In genomic region chr17:13542261-13542660, GRCm38 (mm10) we compare ENCODE assay signal across 14 mouse cellular contexts.
DNase-seq lines count a peak whose midpoint lies in the region; ATAC-seq and TF ChIP-seq lines count a peak whose summit lies in the region.
"Had no signal": no experiment of that assay in that cellular context is flagged by ENCODE, and none has a peak within 500 bp of the region (broad histone marks: within the 10 kb centered on the region; RNA-seq: fewer than 3 reads in every experiment).

No protein-coding gene starts in this region.

- intact Hi-C loops in left cerebral cortex, postnatal 25 days (cut with DNase I): no loop called here

- no peak overlapping the region for H3K9ac ChIP-seq in lung, postnatal 0 days (replicated peaks; ENCODE audit: low read depth)
- H3K9ac ChIP-seq in CH12.LX (ENCODE audit: insufficient read depth, low read depth): no peak overlapping the region
- H3K9ac ChIP-seq: lung, embryonic 14.5 days; neural tube, embryonic 13.5 days had no signal

- TF ChIP-seq POLR2A in CH12.LX (IDR thresholded peaks at IDR 0.05; ENCODE audit: low read depth, low read length): no peak

- no peak for TF ChIP-seq EP300 in lung, postnatal 0 days (IDR thresholded peaks at IDR 0.05)
- peak; percentile 73; the same call in 1 of the 2 replicates for TF ChIP-seq EP300 in CH12.LX (IDR thresholded peaks at IDR 0.05; ENCODE audit: low read length)

- H3K9me3 ChIP-seq in lung, postnatal 0 days (ENCODE audit: low read length): peaks cover 28% of the 10 kb centered on the region
- peaks cover 31% of the 10 kb centered on the region for H3K9me3 ChIP-seq in CH12.LX (replicated peaks; ENCODE audit: low read length)

- no peaks in the 10 kb centered on the region for H3K79me2 ChIP-seq in CH12.LX (replicated peaks; ENCODE audit: control insufficient read depth, extremely low read depth, insufficient read depth, poor library complexity, severe bottlenecking)

- H3K4me1 ChIP-seq in lung, postnatal 0 days (ENCODE audit: insufficient read depth, low read depth, low read length): no peaks in the 10 kb centered on the region
- H3K4me1 ChIP-seq in CH12.LX (ENCODE audit: control insufficient read depth in 1 of 2, insufficient read depth in 2 of 2): peaks cover 4 to 29% of the 10 kb centered on the region in 2 experiments; a peak in 3 of 4 replicates
- H3K4me1 ChIP-seq: neural tube, embryonic 13.5 days had no signal

- TF ChIP-seq RAD21 in CH12.LX (IDR thresholded peaks at IDR 0.05; ENCODE audit: low read depth, low read length): no peak; the same call in none of the 2 replicates

- H3K4me2 ChIP-seq in lung, postnatal 0 days (replicated peaks; ENCODE audit: low read depth, low read length): no peak overlapping the region
- peak overlapping the region; percentile 52 for H3K4me2 ChIP-seq in CH12.LX (ENCODE audit: insufficient read depth, low read depth, poor library complexity, severe bottlenecking)
- H3K4me2 ChIP-seq: lung, embryonic 14.5 days; neural tube, embryonic 13.5 days had no signal

- H3K27ac ChIP-seq in lung, postnatal 0 days (ENCODE audit: low read length): no peak overlapping the region
- no peak overlapping the region for H3K27ac ChIP-seq in CH12.LX (ENCODE audit: insufficient read depth, low read depth)
- H3K27ac ChIP-seq: neural tube, embryonic 13.5 days had no signal

- in situ Hi-C loops in CH12.LX (cut with MboI; ENCODE audit: low pct_ligation_motif_present, low pct_unique_long_range_greater_than_20kb, low sequenced_read_pairs): no loop called here

- dilution Hi-C loops in CH12.LX (cut with MboI; ENCODE audit: extremely low pct_ligation_motif_present, extremely low pct_unique_long_range_greater_than_20kb, low sequenced_read_pairs): no loop called here

- ATAC-seq in lung, postnatal 0 days: peak; percentile 10; the same call in 1 of the 2 replicates

- DNase-seq in lung, postnatal 0 days (ENCODE audit: low spot score): peak; percentile 66
- DNase-seq in lung, adult 18-20 months: no peak
- DNase-seq in CH12.LX (ENCODE audit: extremely low read depth): peak; percentile 83
- peak; percentile 51 for DNase-seq in induced T-regulatory cell, adult 2 months (ENCODE audit: low read depth)
- DNase-seq in thymus, postnatal 14 days: peak; percentile 31
- DNase-seq in left cerebral cortex, postnatal 25 days (ENCODE audit: low spot score in 2 of 2): no peak
- no peak for DNase-seq in spleen, postnatal 36 days (ENCODE audit: low spot score in 2 of 2)
- DNase-seq: cerebellum, adult 11-12 months; heart, postnatal 36 days; kidney, adult 18-20 months; midbrain, embryonic 14.5 days; right cerebral cortex, adult 18-20 months had no signal

- H3K4me3 ChIP-seq in lung, postnatal 0 days (ENCODE audit: low read depth, low read length): no peak overlapping the region
- no peak overlapping the region for H3K4me3 ChIP-seq in CH12.LX (replicated peaks in 1 of 3; ENCODE audit: low read depth in 2 of 3, low read length in 2 of 3, poor library complexity in 1 of 3)
- H3K4me3 ChIP-seq: neural tube, embryonic 13.5 days had no signal

- H3K27me3 ChIP-seq in lung, postnatal 0 days (replicated peaks; ENCODE audit: insufficient read depth, low read length): no peaks in the 10 kb centered on the region
- no peaks in the 10 kb centered on the region for H3K27me3 ChIP-seq in CH12.LX (replicated peaks)
- H3K27me3 ChIP-seq: neural tube, embryonic 13.5 days had no signal

- TF ChIP-seq CTCF in lung, postnatal 0 days (IDR thresholded peaks at IDR 0.05): no peak
- TF ChIP-seq CTCF in CH12.LX (conservative IDR thresholded peaks at IDR 0.05 in 1 of 2, IDR thresholded peaks at IDR 0.05 in 1 of 2; ENCODE audit: low read depth in 2 of 2, low read length in 2 of 2): no peak

- H3K36me3 ChIP-seq in lung, postnatal 0 days (ENCODE audit: insufficient read depth, low read length): no peaks in the 10 kb centered on the region
- no peaks in the 10 kb centered on the region for H3K36me3 ChIP-seq in CH12.LX (replicated peaks in 1 of 2; ENCODE audit: control insufficient read depth in 1 of 2, insufficient read depth in 1 of 2, low read length in 1 of 2)
- H3K36me3 ChIP-seq: neural tube, embryonic 13.5 days had no signal

TF ChIP-seq in CH12.LX, 34 proteins besides CTCF, POLR2A, EP300 and RAD21:
- peak; percentile 61; the same call in 1 of the 2 replicates for TF ChIP-seq RCOR1 (conservative IDR thresholded peaks at IDR 0.05; ENCODE audit: low read depth, low read length)
- TF ChIP-seq ZNF384 (IDR thresholded peaks at IDR 0.05; ENCODE audit: low read depth, low read length): no peak
- TF ChIP-seq MAX (IDR thresholded peaks at IDR 0.05; ENCODE audit: low read length): peak; percentile 67
- TF ChIP-seq MEF2A (IDR thresholded peaks at IDR 0.05; ENCODE audit: borderline replicate concordance, low read depth, low read length): 0 out of 2 replicates have a peak, but pooled peaks have one; percentile 27
- TF ChIP-seq NRF1 (IDR thresholded peaks at IDR 0.05; ENCODE audit: low read depth, low read length): no peak
- TF ChIP-seq ELF1 (IDR thresholded peaks at IDR 0.05; ENCODE audit: low read depth, low read length): no peak
- TF ChIP-seq MAZ (IDR thresholded peaks at IDR 0.05; ENCODE audit: low read depth, low read length): peak; percentile 95
- TF ChIP-seq BHLHE40 (IDR thresholded peaks at IDR 0.05; ENCODE audit: low read depth, low read length): peak; percentile 82
- no peak for TF ChIP-seq TBP (conservative IDR thresholded peaks at IDR 0.05; ENCODE audit: low read depth, low read length)
- TF ChIP-seq JUN (IDR thresholded peaks at IDR 0.05; ENCODE audit: insufficient read depth, low read depth, low read length): no peak
- TF ChIP-seq MYC (IDR thresholded peaks at IDR 0.05; ENCODE audit: low read depth, low read length): peak; percentile 75
- peak; percentile 96 for TF ChIP-seq ETS1 (conservative IDR thresholded peaks at IDR 0.05; ENCODE audit: low read depth, low read length)
- TF ChIP-seq E2F4 (IDR thresholded peaks at IDR 0.05; ENCODE audit: insufficient replicate concordance, low read depth, low read length): no peak
- peak; percentile 78 for TF ChIP-seq MXI1 (IDR thresholded peaks at IDR 0.05; ENCODE audit: low read depth, low read length)
- 0 out of 2 replicates have a peak, but pooled peaks have one; percentile 19 for TF ChIP-seq HCFC1 (IDR thresholded peaks at IDR 0.05; ENCODE audit: low read depth, low read length)
- 0 out of 2 replicates have a peak, but pooled peaks have one; percentile 37 for TF ChIP-seq CHD2 (IDR thresholded peaks at IDR 0.05; ENCODE audit: low read length)
- no peak for TF ChIP-seq PAX5 (IDR thresholded peaks at IDR 0.05; ENCODE audit: low read length)
- peak; percentile 93 for TF ChIP-seq TCF12 (IDR thresholded peaks at IDR 0.05; ENCODE audit: low read depth, low read length)
- no peak for TF ChIP-seq ZC3H11A (IDR thresholded peaks at IDR 0.05; ENCODE audit: low read depth, low read length)
- TF ChIP-seq IRF4 (IDR thresholded peaks at IDR 0.05; ENCODE audit: low read depth, low read length): peak; percentile 85
- TF ChIP-seq JUND (conservative IDR thresholded peaks at IDR 0.05; ENCODE audit: low read depth, low read length): no peak
- no peak for TF ChIP-seq POLR2AphosphoS2 (IDR thresholded peaks at IDR 0.05; ENCODE audit: low read depth, low read length)
- no peak for TF ChIP-seq UBTF (IDR thresholded peaks at IDR 0.05; ENCODE audit: low read depth, low read length)
- TF ChIP-seq SIN3A (IDR thresholded peaks at IDR 0.05; ENCODE audit: low read length): peak; percentile 55
- TF ChIP-seq SMC3 (IDR thresholded peaks at IDR 0.05; ENCODE audit: low read depth, low read length): 0 out of 2 replicates have a peak, but pooled peaks have one; percentile 12
TF ChIP-seq in CH12.LX: peak in this region for 14.

Comparison
In these comparisons a context has a peak if more than half of its experiments do, and no peak if none do; other contexts are left out.
1. DNase-seq: peak in lung, postnatal 0 days (single experiment), CH12.LX (single experiment), induced T-regulatory cell, adult 2 months (single experiment) and thymus, postnatal 14 days (single experiment); none in lung, adult 18-20 months (0 of 2), left cerebral cortex, postnatal 25 days (0 of 2) and spleen, postnatal 36 days (0 of 2).